Mouse (Mus musculus) megakaryocyte, embryonic 14.5 days (primary cell): ENCODE measurements around the gene Cabp2.

Experiments
- FLI1 ChIP-seq: IDR thresholded peaks from 2 replicates; pipeline ENCODE4 v1.6.1; 2012; ENCODE audit warnings: low read length, inconsistent platforms, mixed read lengths
- GATA1 ChIP-seq: IDR thresholded peaks from 3 replicates; pipeline ENCODE4 v1.6.1; 2012; ENCODE audit warnings: mixed read lengths, low read length, inconsistent platforms, borderline replicate concordance

GRCm38 (mm10) chr19:4052516-4053030 lies 28.8 kb upstream of the Cabp2 start:
- TF ChIP-seq GATA1 (no peak), FLI1 (no peak)
